Mouse (Mus musculus) midbrain, embryonic 11.5 days (tissue): ENCODE results near the gene Mpped2. TPM values are rescaled to one million over a fixed set of nuclear protein-coding genes. Genes with fewer than 3 reads are reported as not detected.

ENCODE experiments used
- ATAC-seq: fragments of 200-750 bp; cut with Nextera tagmentation; 2 replicates; pipeline ENCODE4 v1.8.0; 2017; ENCODE audit warnings: moderate TSS enrichment, moderate library complexity; ENCODE audit not compliant: low FRiP score
- DNase-seq: peaks from one replicate; pipeline ENCODE4 v3.0.0; 2015; ENCODE audit warnings: low spot score; ENCODE audit errors: missing footprints
- H3K27ac ChIP-seq: fragments of 300-500 bp; sonication (generic); 2 replicates; pipeline ENCODE4 v1.5.1; 2014; ENCODE audit warnings: low read depth, low read length
- H3K27me3 ChIP-seq: fragments of 300-500 bp; sonication (generic); 2 replicates; pipeline ENCODE4 v1.6.1; 2014; ENCODE audit warnings: mild to moderate bottlenecking, low read length, moderate library complexity, mixed read lengths; ENCODE audit not compliant: control insufficient read depth, insufficient read depth
- H3K36me3 ChIP-seq: fragments of 300-500 bp; sonication (generic); 2 replicates; pipeline ENCODE4 v1.6.1; 2014; ENCODE audit warnings: mild to moderate bottlenecking, low read length, moderate library complexity, mixed read lengths; ENCODE audit not compliant: control insufficient read depth, insufficient read depth
- H3K4me1 ChIP-seq: fragments of 300-500 bp; sonication (generic); 2 replicates; pipeline ENCODE4 v1.6.1; 2014; ENCODE audit warnings: low read length; ENCODE audit not compliant: control insufficient read depth, insufficient read depth
- H3K4me2 ChIP-seq: fragments of 300-500 bp; sonication (generic); 2 replicates; pipeline ENCODE4 v1.6.1; 2014; ENCODE audit warnings: mild to moderate bottlenecking, moderate library complexity
- H3K4me3 ChIP-seq: fragments of 300-500 bp; sonication (generic); 2 replicates; pipeline ENCODE4 v1.5.1; 2014; ENCODE audit warnings: low read depth, low read length
- H3K9ac ChIP-seq: fragments of 300-500 bp; sonication (generic); 2 replicates; pipeline ENCODE4 v1.6.1; 2014; ENCODE audit warnings: low read length
- H3K9me3 ChIP-seq: fragments of 300-500 bp; sonication (generic); 2 replicates; pipeline ENCODE4 v1.6.1; 2016; ENCODE audit warnings: low read length; ENCODE audit not compliant: control insufficient read depth
- WGBS: fragments of 180-500 bp; shearing (Covaris S2); extraction: QIAGEN DNeasy Blood & Tissue Kit; methylation state at CpG from one replicate; pipeline ENCODE4 v1.1.7; 2014; 5-methylcytosine and 5-hydroxymethylcytosine counted together
- polyA plus RNA-seq: library from polyadenylated mRNA; unstranded; fragments of >200 nt; fragmentation: Nextera tagmentation; extraction: Ambion mirVana; gene quantifications from 2 replicates; pipeline ENCODE4 v1.2.1, GENCODE M21; 2014

Mpped2 gene
- polyA plus RNA-seq, 1 experiment from 2014 or later = 43.9 TPM

DNA sequence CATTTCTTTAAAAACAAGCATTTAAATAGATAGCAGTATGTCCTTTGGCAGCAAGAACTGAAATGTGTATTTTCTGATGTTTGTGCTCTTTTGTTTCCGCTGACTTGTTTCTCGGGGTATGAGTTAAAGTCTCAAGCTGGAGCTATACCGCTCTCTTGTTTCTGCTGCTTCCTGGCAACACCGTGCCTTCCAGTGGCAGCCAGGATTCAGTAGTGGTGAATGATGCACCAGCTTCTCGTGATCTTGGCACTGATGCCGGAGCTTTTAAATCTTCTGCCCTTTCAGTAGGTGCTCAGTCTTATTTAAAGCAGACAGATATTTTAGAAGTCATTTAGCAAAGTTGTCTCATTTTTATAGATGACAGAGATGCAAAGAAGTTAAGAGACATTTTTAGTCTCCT, 53.1 kb downstream of the Mpped2 start:
- Histone ChIP-seq H3K4me3 (no peak overlapping the region), H3K9ac (no peak overlapping the region), H3K27me3 (no peaks in the 10 kb centered on the region), H3K27ac (no peak overlapping the region), H3K4me2 (no peak overlapping the region), H3K36me3 (no peaks in the 10 kb centered on the region), H3K9me3 (no peaks in the 10 kb centered on the region), H3K4me1 (peaks cover 6% of the 10 kb centered on the region)
- DNase-seq (no peak), ATAC-seq (no peak)
- WGBS = 88% methylated on average over 6 of the region's 6 CpGs

DNA sequence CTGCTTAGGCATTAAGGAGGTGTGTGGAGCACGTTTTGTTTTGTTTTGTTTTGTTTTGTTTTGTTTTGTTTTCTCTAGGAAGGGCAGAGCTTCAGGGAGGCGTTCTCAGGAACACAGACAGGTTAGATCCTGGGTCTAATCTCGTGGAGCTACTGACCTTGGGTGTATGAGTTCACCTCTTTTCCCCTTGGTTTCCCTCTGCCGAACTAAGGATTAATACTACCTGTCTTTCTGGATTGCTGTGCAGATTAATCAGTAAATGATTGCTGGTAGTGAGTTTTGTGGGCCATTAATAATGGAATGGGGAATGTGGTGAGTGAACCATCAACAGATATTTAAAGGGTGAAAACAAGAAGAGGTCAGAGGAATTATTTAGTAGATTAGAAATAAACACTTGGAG, 53.8 kb downstream of the Mpped2 start:
- Histone ChIP-seq H3K36me3 (no peaks in the 10 kb centered on the region), H3K27me3 (no peaks in the 10 kb centered on the region), H3K4me2 (no peak overlapping the region), H3K4me1 (peaks cover 6% of the 10 kb centered on the region), H3K27ac (no peak overlapping the region), H3K9ac (no peak overlapping the region), H3K4me3 (no peak overlapping the region), H3K9me3 (no peaks in the 10 kb centered on the region)
- WGBS = 77% methylated on average over 4 of the region's 4 CpGs
- no peak for ATAC-seq
- no peak for DNase-seq

DNA sequence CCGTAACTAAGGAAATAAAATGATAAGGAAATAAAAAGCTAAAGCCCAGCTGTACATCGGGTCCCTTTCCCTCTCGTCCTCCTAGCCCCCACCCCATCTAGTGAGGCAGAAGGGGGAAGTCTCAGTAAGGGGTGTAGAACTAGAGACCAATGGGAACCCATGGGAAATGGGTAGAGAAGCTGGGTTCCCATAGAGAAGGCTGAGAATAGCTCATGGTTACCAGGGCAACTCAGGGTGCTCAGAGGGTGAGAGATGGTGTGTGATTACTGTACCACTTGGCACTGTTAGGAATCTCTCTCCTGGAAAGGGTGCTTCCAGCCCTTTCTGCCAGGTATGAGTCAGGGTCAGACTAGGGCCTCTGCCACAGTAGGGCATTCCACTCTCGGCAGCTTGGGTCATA, 54.3 kb downstream of the Mpped2 start:
- Histone ChIP-seq H3K4me3 (no peak overlapping the region), H3K4me2 (no peak overlapping the region), H3K27ac (no peak overlapping the region), H3K27me3 (no peaks in the 10 kb centered on the region), H3K36me3 (no peaks in the 10 kb centered on the region), H3K9me3 (no peaks in the 10 kb centered on the region), H3K4me1 (peaks cover 6% of the 10 kb centered on the region), H3K9ac (no peak overlapping the region)
- ATAC-seq = no peak
- 86% methylated on average over 4 of the region's 4 CpGs for WGBS
- no peak for DNase-seq

DNA sequence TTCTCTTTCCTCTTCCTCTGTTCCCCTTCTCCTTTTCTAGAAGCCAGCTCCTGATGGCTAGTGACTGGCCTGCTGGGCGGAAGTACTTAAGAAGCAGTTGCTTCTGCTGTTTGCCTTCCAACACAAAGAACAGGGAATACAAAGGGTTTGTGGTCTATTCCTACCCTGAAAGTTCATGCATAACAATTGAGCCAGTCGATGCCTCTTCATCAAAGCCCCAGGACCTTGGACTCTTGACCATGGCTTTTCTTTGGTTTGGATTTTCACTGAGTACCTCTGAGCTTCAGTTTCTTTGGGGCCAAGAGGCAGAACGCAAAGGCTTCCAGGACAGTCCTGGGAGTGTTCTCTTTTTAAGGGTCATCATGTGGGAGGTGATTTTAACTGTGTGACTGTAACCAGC, 57.8 kb downstream of the Mpped2 start:
- Histone ChIP-seq H3K27ac (no peak overlapping the region), H3K4me2 (no peak overlapping the region), H3K9me3 (no peaks in the 10 kb centered on the region), H3K4me3 (no peak overlapping the region), H3K36me3 (no peaks in the 10 kb centered on the region), H3K4me1 (peaks cover 8% of the 10 kb centered on the region), H3K27me3 (no peaks in the 10 kb centered on the region), H3K9ac (no peak overlapping the region)
- ATAC-seq (no peak), DNase-seq (no peak)
- 27% methylated on average over 3 of the region's 3 CpGs for WGBS

DNA sequence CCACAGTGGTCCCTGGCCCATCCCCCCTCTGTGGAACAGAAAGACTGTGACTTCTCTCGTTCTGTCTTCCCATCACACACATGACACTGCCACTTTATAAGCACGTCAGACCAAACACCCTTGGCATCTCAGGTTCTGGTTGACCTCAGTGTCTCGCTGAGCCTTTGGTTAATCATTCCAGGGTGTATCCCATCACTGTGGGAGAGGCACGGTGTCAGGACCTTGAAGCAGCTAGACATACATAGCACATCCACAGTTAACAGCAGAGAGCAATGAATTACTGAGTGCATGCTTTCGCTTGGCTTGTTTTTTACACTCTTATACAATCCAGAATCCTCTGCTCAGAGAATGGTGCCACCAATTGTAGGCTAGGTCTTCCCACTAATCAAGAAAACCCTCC, 60.6 kb downstream of the Mpped2 start:
- Histone ChIP-seq H3K9ac (no peak overlapping the region), H3K36me3 (no peaks in the 10 kb centered on the region), H3K4me2 (no peak overlapping the region), H3K27me3 (no peaks in the 10 kb centered on the region), H3K9me3 (no peaks in the 10 kb centered on the region), H3K4me3 (no peak overlapping the region), H3K27ac (no peak overlapping the region), H3K4me1 (peaks cover 12% of the 10 kb centered on the region)
- no peak for ATAC-seq
- WGBS = 90% methylated on average over 5 of the region's 5 CpGs
- DNase-seq = no peak

DNA sequence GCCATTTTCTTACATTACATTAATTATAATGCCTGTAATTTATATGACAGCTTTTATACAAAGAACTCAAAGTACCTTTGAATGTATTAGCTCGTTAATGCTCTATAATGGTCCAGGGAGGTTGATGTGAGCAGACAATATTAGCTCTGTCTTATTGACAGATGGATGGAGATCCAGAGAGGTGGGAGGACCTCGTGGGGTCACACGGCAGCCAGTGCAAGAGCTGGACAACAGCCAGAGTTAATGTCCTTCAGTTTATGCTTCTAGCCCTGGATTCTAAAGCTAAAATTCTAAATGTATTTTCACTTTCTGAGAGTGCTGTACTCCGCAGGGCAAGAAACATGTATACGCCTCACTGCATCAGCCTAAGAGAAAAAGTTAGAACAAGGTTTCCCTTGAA, 61.6 kb downstream of the Mpped2 start:
- Histone ChIP-seq H3K4me2 (no peak overlapping the region), H3K27ac (no peak overlapping the region), H3K4me1 (peaks cover 12% of the 10 kb centered on the region), H3K9ac (no peak overlapping the region), H3K27me3 (no peaks in the 10 kb centered on the region), H3K9me3 (no peaks in the 10 kb centered on the region), H3K4me3 (no peak overlapping the region), H3K36me3 (no peaks in the 10 kb centered on the region)
- WGBS = 86% methylated on average over 5 of the region's 5 CpGs
- DNase-seq = no peak
- ATAC-seq = no peak

DNA sequence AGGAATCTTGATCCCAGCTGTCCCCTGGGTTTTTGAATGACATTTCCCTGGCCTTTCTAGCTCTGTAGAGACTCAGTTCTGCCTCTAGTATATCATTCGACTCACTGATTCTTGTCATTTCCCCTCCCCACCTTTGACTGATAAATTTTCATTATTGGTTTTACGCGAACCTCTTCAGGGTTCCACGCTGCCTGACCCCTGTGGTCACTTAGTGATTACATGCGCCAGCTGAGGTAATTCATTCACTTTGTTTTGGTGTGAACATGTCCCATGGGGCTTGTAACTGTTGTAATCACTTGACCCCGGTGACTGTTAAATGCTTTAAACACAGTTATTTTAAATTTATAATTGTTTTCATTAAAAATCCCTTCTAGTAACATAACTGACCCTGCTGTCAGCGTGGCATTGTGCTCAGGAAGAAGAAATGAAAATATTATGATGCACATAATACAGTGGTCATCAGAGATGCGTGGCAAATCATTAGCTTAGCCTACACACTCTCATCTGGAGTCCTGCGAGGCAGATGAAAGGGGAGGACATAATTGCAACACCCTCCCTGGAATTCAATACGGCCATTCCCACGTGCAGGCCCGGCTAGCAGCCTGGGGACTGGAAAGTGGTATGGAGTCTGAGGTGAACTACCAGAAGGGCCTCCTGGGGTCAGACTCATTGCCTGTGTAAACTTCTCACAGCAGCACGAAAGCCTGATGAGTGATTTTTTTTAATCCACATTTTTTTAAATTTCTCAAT, 63.5 kb downstream of the Mpped2 start:
- H3K9me3 ChIP-seq = no peaks in the 10 kb centered on the region
- peak; percentile 81 for ATAC-seq
- H3K4me1 ChIP-seq = peaks cover 6% of the 10 kb centered on the region; the same call in 1 of the 2 replicates
- no peak overlapping the region for H3K9ac ChIP-seq
- no peak overlapping the region for H3K4me2 ChIP-seq
- H3K4me3 ChIP-seq = no peak overlapping the region
- H3K36me3 ChIP-seq = no peaks in the 10 kb centered on the region
- no peaks in the 10 kb centered on the region for H3K27me3 ChIP-seq
- H3K27ac ChIP-seq = no peak overlapping the region
- 43% methylated on average over 13 of the region's 13 CpGs for WGBS
- DNase-seq = no peak

DNA sequence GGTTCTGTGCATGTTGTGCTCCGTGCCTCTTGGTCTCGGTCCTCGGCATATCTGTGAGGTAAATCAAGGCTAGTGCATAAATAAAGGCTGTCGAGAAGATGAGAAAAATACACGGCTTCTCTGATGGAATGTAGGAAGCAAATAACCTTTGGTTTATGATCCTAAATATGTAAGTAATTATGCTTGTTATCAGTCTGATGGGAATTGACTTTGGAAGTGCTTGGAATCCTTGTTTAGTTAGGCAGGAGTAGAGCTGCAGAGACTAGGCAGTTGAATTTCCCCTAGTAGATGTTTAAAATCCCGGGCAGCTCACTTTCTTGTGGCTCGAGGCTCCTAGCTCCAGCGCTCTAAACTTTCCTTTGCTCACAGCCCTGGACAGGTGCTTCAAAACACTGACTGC, 69.9 kb downstream of the Mpped2 start:
- no peak overlapping the region for H3K27ac ChIP-seq
- no peak overlapping the region for H3K4me3 ChIP-seq
- peak; percentile 41 for DNase-seq
- ATAC-seq = no peak
- H3K9ac ChIP-seq = no peak overlapping the region
- H3K27me3 ChIP-seq = no peaks in the 10 kb centered on the region
- H3K9me3 ChIP-seq = no peaks in the 10 kb centered on the region
- no peaks in the 10 kb centered on the region for H3K36me3 ChIP-seq
- 85% methylated on average over 8 of the region's 8 CpGs for WGBS
- H3K4me1 ChIP-seq = no peaks in the 10 kb centered on the region
- H3K4me2 ChIP-seq = no peak overlapping the region

DNA sequence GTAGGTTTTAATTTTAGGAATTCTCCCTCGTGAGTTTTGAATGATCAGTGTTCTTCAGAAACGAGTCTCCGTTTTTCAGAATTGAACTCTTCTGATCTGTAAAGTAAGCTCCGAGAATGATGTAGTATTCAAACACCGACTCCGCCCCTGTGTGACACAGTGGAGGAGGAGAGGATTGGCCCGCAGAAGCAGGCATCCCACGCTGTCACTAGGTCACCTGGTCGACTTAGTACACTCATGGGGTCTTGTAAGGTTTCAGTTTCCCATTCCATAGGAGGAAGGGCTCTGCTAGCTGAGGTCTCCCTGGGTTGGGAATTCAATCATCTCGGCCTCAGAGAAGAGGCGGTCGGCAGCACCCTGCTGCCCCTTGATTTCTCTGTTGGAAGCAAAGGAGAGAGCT, 76.2 kb downstream of the Mpped2 start:
- H3K36me3 ChIP-seq = no peaks in the 10 kb centered on the region
- H3K27me3 ChIP-seq = no peaks in the 10 kb centered on the region
- peak; percentile 69 for DNase-seq
- no peak overlapping the region for H3K27ac ChIP-seq
- no peaks in the 10 kb centered on the region for H3K4me1 ChIP-seq
- ATAC-seq = no peak
- 86% methylated on average over 12 of the region's 12 CpGs for WGBS
- no peak overlapping the region for H3K4me2 ChIP-seq
- H3K9ac ChIP-seq = no peak overlapping the region
- no peak overlapping the region for H3K4me3 ChIP-seq
- H3K9me3 ChIP-seq = no peaks in the 10 kb centered on the region
